Mouse (Mus musculus) hindlimb bud, embryonic 11.5 days (tissue): ENCODE measurements at regions not wholly inside any gene's neighbourhood (a gene's known extent, or its start where the extent isn't known, plus 50 kb on each side); places are given as distances from the start of the nearest gene placed in this dataset.

ENCODE experiments used
- DNase-seq: peaks from one replicate; pipeline ENCODE4 v3.0.0-alpha.2; 2012; ENCODE audit warnings: low read depth, low spot score; ENCODE audit errors: extremely low spot score

GRCm38 (mm10) chrX:109686502-109687130, 490.1 kb downstream of the Gm6377 start:
- DNase-seq: no peak

GRCm38 (mm10) chrX:109734961-109735537, 538.5 kb downstream of the Gm6377 start:
- peak; percentile 1 for DNase-seq

- DNase-seq: no peak
These were observed 539.4 kb downstream of the Gm6377 start for GRCm38 (mm10) chrX:109735967-109736366.
